Mouse (Mus musculus) myocyte (in vitro differentiated cells): ENCODE results near the gene Bcas3.

Experiments used
- MYOD1 ChIP-seq, 3 experiments: IDR thresholded peaks; one replicate each; pipeline ENCODE4 v1.6.1; 2011; ENCODE audit warnings: control low read depth in 2 of 3, low read depth in 2 of 3, mild to moderate bottlenecking in 2 of 3, moderate library complexity in 1 of 3; ENCODE audit not compliant: insufficient read length in 2 of 3, control insufficient read depth in 1 of 3
- POLR2A ChIP-seq: IDR thresholded peaks from one replicate; pipeline ENCODE4 v1.6.1; 2011; ENCODE audit warnings: low read depth, mild to moderate bottlenecking, control low read depth, moderate library complexity; ENCODE audit not compliant: insufficient read length
- POLR2AphosphoS2 ChIP-seq: IDR thresholded peaks from one replicate; pipeline ENCODE4 v1.6.1; 2011; ENCODE audit warnings: low read depth, control low read depth; ENCODE audit not compliant: insufficient read length

DNA sequence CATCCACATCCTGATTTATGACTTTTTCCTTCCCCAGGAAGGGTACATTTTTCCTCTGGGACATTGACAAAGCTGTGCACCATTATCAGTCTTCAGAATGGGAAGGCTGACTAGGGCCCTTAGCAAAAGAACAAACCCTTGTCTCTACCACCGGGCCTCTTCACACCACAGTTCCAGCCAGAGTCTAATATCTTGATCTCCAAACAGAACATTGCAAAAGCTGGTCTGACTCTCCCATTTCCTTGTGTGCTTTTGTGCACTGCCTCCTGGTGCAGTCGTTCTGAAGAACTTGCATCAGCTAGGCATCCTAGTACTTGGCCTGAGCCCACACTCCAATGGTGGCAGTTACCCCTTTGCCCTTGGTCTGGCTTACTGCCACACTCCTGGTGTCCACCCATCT is 425.0 kb downstream of the Bcas3 start:
- TF ChIP-seq POLR2AphosphoS2 (no peak), MYOD1 (IDR thresholded peaks at IDR 0.05; ENCODE audit: control insufficient read depth in 1 of 3, insufficient read length in 2 of 3, low read depth in 2 of 3) (no peak), POLR2A (no peak)
